Mouse (Mus musculus): ENCODE measurements at regions not wholly inside any gene's neighbourhood (a gene's known extent, or its start where the extent isn't known, plus 50 kb on each side); places are given as distances from the start of the nearest gene placed in this dataset.

- no peaks in the 10 kb centered on the region for H3K27me3 ChIP-seq (ENCODE audit: control insufficient read depth, insufficient read depth, low read length)
- H3K4me3 ChIP-seq (ENCODE audit: low read length): no peak overlapping the region
- H3K9ac ChIP-seq (ENCODE audit: low read length): no peak overlapping the region
- H3K4me1 ChIP-seq (ENCODE audit: control insufficient read depth, insufficient read depth, low read length): peaks cover 36% of the 10 kb centered on the region
- no peak overlapping the region for H3K4me2 ChIP-seq (ENCODE audit: low read depth, low read length)
- peak overlapping the region; percentile 52 for H3K27ac ChIP-seq (ENCODE audit: low read length)
- H3K36me3 ChIP-seq (ENCODE audit: control insufficient read depth, insufficient read depth): no peaks in the 10 kb centered on the region
- ATAC-seq (replicated peaks; ENCODE audit: extremely low read depth, insufficient read depth, low FRiP score): peak; percentile 64
- WGBS: 53% methylated on average over 6 of the region's 6 CpGs
- H3K9me3 ChIP-seq (replicated peaks; ENCODE audit: control insufficient read depth, low read length): no peaks in the 10 kb centered on the region
These were observed 171.8 kb upstream of the Ubr2 start for GRCm38 (mm10) chr17:47182118-47182517.

DNA sequence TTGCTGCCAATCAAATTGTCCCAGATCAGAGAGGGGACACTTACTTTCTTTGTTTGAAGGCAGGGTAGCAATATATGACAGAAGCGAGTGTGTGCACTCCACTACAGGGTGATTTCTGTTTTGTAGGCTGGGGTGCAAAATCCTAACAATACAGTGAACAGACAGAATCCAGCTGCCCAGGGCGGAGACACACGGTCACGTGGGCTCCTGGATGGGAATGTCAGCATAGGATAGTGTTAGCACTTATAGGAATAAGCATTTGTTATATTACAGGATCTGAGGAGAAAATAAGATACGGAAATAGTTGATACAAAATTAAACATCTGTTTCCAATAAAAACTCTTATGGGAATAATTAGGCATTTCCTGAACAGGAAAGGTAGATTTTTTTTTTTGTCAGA lies 169.1 kb upstream of the Ubr2 start:
- no peak overlapping the region for H3K9ac ChIP-seq (ENCODE audit: low read length)
- 56% methylated on average over 5 of the region's 5 CpGs for WGBS
- H3K27me3 ChIP-seq (ENCODE audit: control insufficient read depth, insufficient read depth, low read length): no peaks in the 10 kb centered on the region
- H3K27ac ChIP-seq (ENCODE audit: low read length): no peak overlapping the region
- no peak overlapping the region for H3K4me3 ChIP-seq (ENCODE audit: low read length)
- peaks cover 31% of the 10 kb centered on the region for H3K4me1 ChIP-seq (ENCODE audit: control insufficient read depth, insufficient read depth, low read length)
- no peaks in the 10 kb centered on the region for H3K9me3 ChIP-seq (replicated peaks; ENCODE audit: control insufficient read depth, low read length)
- ATAC-seq (replicated peaks; ENCODE audit: extremely low read depth, insufficient read depth, low FRiP score): no peak
- H3K36me3 ChIP-seq (ENCODE audit: control insufficient read depth, insufficient read depth): no peaks in the 10 kb centered on the region
- peak overlapping the region; percentile 4; the same call in 1 of the 2 replicates for H3K4me2 ChIP-seq (ENCODE audit: low read depth, low read length)

DNA sequence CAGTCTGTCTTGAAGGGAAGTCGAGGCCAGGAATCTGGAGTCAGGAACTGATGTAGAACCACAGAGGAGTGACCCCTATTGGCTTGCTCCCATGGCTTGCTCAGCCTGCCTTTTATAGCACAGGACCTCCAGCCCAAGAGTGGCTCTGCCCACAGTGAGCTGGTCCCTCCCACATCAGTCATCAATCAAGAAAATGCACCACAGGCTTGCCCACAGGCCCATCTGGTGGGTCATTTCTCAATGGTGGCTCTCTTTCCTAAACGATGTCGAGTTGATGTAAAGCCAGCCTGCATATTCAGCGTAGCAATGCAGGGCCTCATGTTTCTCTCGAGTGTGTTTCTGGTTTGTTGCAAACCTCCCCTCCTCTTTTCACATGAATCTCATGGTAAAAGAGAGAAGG lies 168.3 kb upstream of the Ubr2 start:
- Histone ChIP-seq H3K9ac (ENCODE audit: low read length) (no peak overlapping the region), H3K9me3 (replicated peaks; ENCODE audit: control insufficient read depth, low read length) (no peaks in the 10 kb centered on the region), H3K4me1 (ENCODE audit: control insufficient read depth, insufficient read depth, low read length) (peaks cover 31% of the 10 kb centered on the region), H3K36me3 (ENCODE audit: control insufficient read depth, insufficient read depth) (no peaks in the 10 kb centered on the region), H3K27me3 (ENCODE audit: control insufficient read depth, insufficient read depth, low read length) (no peaks in the 10 kb centered on the region), H3K27ac (ENCODE audit: low read length) (peak overlapping the region; percentile 25; the same call in 1 of the 2 replicates), H3K4me3 (ENCODE audit: low read length) (no peak overlapping the region), H3K4me2 (ENCODE audit: low read depth, low read length) (no peak overlapping the region)
- ATAC-seq (replicated peaks; ENCODE audit: extremely low read depth, insufficient read depth, low FRiP score): no peak
- 61% methylated on average over 5 of the region's 5 CpGs for WGBS

DNA sequence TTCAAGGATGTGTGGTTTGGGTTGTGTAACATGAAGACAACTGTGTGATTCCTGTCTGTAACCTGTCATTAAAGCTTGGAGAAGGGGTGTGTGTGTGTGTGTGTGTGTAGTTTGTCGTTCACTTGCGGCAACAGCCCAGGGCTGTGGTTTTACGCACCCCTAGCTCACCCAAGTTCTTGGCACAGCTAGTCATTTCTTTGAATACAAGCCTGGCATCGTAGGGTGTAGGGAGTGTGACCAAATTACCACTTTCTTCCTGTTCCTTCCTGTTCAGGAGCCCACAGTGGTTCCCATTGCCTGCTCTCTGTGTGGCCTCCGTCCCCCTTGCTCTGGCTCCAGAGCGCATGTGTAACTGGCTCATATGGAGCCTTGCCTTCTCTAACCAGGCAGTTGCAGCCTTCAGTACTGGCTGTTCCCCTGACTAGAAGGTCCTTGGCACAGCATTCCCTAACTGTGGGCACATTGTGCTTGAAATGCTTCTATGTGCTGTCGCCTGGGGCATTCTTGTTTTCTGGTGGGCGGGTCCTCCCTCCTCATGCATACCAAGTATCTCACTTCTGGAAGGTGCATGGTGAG lies 167.4 kb upstream of the Ubr2 start:
- Histone ChIP-seq H3K27me3 (ENCODE audit: control insufficient read depth, insufficient read depth, low read length) (no peaks in the 10 kb centered on the region), H3K27ac (ENCODE audit: low read length) (peak overlapping the region; percentile 38; the same call in 1 of the 2 replicates), H3K4me1 (ENCODE audit: control insufficient read depth, insufficient read depth, low read length) (peaks cover 29% of the 10 kb centered on the region), H3K4me3 (ENCODE audit: low read length) (no peak overlapping the region), H3K36me3 (ENCODE audit: control insufficient read depth, insufficient read depth) (0 out of 2 replicates have a peak, but pooled peaks cover 2% of the 10 kb centered on the region), H3K4me2 (ENCODE audit: low read depth, low read length) (no peak overlapping the region), H3K9ac (ENCODE audit: low read length) (no peak overlapping the region), H3K9me3 (replicated peaks; ENCODE audit: control insufficient read depth, low read length) (no peaks in the 10 kb centered on the region)
- ATAC-seq (replicated peaks; ENCODE audit: extremely low read depth, insufficient read depth, low FRiP score): no peak
- WGBS: 78% methylated on average over 8 of the region's 8 CpGs

DNA sequence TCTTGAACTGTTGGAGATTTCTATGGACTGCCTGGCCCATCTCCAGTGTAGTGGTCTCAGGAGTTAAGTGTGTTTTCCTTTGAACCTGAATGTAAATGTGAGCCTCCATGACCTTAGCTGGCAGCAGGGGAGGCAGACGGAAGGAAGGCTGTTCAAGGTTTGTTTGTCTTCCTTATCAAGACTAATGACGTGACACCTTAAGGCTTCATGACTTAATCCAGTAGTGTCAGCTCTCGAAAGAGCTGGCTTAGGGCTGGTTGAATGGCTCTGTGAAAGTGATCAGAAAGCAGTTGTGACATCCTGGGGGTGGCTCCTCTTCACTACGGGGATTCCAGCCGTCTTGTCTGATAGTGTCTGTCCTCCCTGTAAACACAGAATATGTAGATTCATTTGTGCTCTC lies 166.0 kb upstream of the Ubr2 start:
- Histone ChIP-seq H3K4me2 (ENCODE audit: low read depth, low read length) (no peak overlapping the region), H3K27me3 (ENCODE audit: control insufficient read depth, insufficient read depth, low read length) (no peaks in the 10 kb centered on the region), H3K9ac (ENCODE audit: low read length) (no peak overlapping the region), H3K4me1 (ENCODE audit: control insufficient read depth, insufficient read depth, low read length) (peaks cover 21% of the 10 kb centered on the region), H3K4me3 (ENCODE audit: low read length) (no peak overlapping the region), H3K36me3 (ENCODE audit: control insufficient read depth, insufficient read depth) (0 out of 2 replicates have a peak, but pooled peaks cover 2% of the 10 kb centered on the region), H3K27ac (ENCODE audit: low read length) (no peak overlapping the region), H3K9me3 (replicated peaks; ENCODE audit: control insufficient read depth, low read length) (no peaks in the 10 kb centered on the region)
- 38% methylated on average over 5 of the region's 5 CpGs for WGBS
- ATAC-seq (replicated peaks; ENCODE audit: extremely low read depth, insufficient read depth, low FRiP score): no peak

DNA sequence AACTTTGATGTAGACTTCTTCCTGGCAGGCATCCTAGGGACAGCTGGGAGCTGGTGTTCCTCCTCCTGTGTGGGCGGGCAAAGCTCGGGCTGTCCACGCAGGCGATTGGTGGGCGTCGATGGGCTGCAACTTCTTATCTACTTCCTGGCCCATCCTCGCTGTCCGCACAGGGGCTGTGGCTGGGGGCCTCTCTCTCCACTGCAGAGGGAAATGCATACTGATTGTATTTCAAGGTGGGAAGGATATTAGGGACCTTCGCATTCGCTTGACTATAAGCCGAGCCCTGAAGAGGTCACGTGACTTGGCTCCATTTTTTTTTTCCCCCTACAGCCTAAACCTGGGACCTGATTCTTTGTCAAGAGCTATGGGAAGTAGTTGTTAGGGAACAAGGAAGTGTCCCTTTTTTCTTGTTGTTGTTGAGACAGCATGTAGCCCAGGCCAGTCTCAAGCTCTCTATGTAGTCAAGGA lies 164.4 kb upstream of the Ubr2 start:
- WGBS: 10% methylated on average over 12 of the region's 12 CpGs
- peak; percentile 92 for ATAC-seq (replicated peaks; ENCODE audit: extremely low read depth, insufficient read depth, low FRiP score)
- no peaks in the 10 kb centered on the region for H3K9me3 ChIP-seq (replicated peaks; ENCODE audit: control insufficient read depth, low read length)
- H3K4me1 ChIP-seq (ENCODE audit: control insufficient read depth, insufficient read depth, low read length): peaks cover 20% of the 10 kb centered on the region
- H3K27ac ChIP-seq (ENCODE audit: low read length): peak overlapping the region; percentile 77
- peak overlapping the region; percentile 55 for H3K9ac ChIP-seq (ENCODE audit: low read length)
- H3K4me3 ChIP-seq (ENCODE audit: low read length): peak overlapping the region; percentile 55
- 0 out of 2 replicates have a peak, but pooled peaks cover 2% of the 10 kb centered on the region for H3K36me3 ChIP-seq (ENCODE audit: control insufficient read depth, insufficient read depth)
- H3K4me2 ChIP-seq (ENCODE audit: low read depth, low read length): peak overlapping the region; percentile 59
- no peaks in the 10 kb centered on the region for H3K27me3 ChIP-seq (ENCODE audit: control insufficient read depth, insufficient read depth, low read length)

GRCm38 (mm10) chr17:47171801-47172200 lies 161.4 kb upstream of the Ubr2 start:
- no peak for ATAC-seq (replicated peaks; ENCODE audit: extremely low read depth, insufficient read depth, low FRiP score)
- no peaks in the 10 kb centered on the region for H3K9me3 ChIP-seq (replicated peaks; ENCODE audit: control insufficient read depth, low read length)
- no peak overlapping the region for H3K9ac ChIP-seq (ENCODE audit: low read length)
- H3K27ac ChIP-seq (ENCODE audit: low read length): no peak overlapping the region
- H3K4me1 ChIP-seq (ENCODE audit: control insufficient read depth, insufficient read depth, low read length): peaks cover 20% of the 10 kb centered on the region
- no peak overlapping the region for H3K4me3 ChIP-seq (ENCODE audit: low read length)
- H3K4me2 ChIP-seq (ENCODE audit: low read depth, low read length): no peak overlapping the region
- no peaks in the 10 kb centered on the region for H3K27me3 ChIP-seq (ENCODE audit: control insufficient read depth, insufficient read depth, low read length)
- 87% methylated on average over 5 of the region's 5 CpGs for WGBS
- 0 out of 2 replicates have a peak, but pooled peaks cover 2% of the 10 kb centered on the region for H3K36me3 ChIP-seq (ENCODE audit: control insufficient read depth, insufficient read depth)

DNA sequence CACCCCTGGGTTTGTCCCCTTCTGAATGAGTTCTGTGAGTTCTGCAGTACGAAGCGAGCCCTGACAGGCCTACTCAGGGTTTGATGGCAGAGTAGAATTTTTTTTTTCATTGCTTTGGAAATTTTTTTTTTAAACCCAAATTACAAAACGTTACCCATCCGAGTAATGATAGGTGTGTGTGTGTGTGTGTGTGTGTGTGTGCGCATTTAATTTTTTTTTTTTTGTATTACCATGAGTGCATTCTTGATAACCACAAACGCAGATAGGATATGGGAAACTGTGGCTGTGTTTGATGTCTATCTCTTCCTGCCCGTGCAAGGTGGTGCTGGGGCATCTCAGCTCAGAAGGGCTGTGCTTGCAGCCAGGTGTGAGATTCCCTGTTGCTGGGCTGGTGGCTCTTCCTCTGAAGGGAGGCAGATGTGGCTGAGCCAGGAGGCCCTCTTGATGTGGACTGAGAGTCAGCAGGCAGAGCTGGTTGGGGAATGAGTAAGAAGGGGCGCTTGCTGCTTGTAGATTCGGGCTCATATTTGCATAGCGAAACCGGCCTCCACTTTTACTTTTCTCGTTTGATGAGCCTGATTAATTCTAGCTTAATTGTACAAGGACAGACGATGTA lies 160.7 kb upstream of the Ubr2 start:
- Histone ChIP-seq H3K4me2 (ENCODE audit: low read depth, low read length) (no peak overlapping the region), H3K4me3 (ENCODE audit: low read length) (no peak overlapping the region), H3K9ac (ENCODE audit: low read length) (no peak overlapping the region), H3K27ac (ENCODE audit: low read length) (no peak overlapping the region), H3K9me3 (replicated peaks; ENCODE audit: control insufficient read depth, low read length) (no peaks in the 10 kb centered on the region), H3K4me1 (ENCODE audit: control insufficient read depth, insufficient read depth, low read length) (peaks cover 21% of the 10 kb centered on the region), H3K27me3 (ENCODE audit: control insufficient read depth, insufficient read depth, low read length) (no peaks in the 10 kb centered on the region), H3K36me3 (ENCODE audit: control insufficient read depth, insufficient read depth) (0 out of 2 replicates have a peak, but pooled peaks cover 2% of the 10 kb centered on the region)
- 77% methylated on average over 13 of the region's 13 CpGs for WGBS
- ATAC-seq (replicated peaks; ENCODE audit: extremely low read depth, insufficient read depth, low FRiP score): no peak

- H3K27ac ChIP-seq (ENCODE audit: low read length): no peak overlapping the region
These were observed 157.7 kb upstream of the Ubr2 start for GRCm38 (mm10) chr17:47168105-47168504.

More at GRCm38 (mm10) chr17:47168105-47168504, 157.7 kb upstream of the Ubr2 start:
- H3K27me3 ChIP-seq (ENCODE audit: control insufficient read depth, insufficient read depth, low read length): no peaks in the 10 kb centered on the region
- peak; percentile 56; the same call in 1 of the 2 replicates for ATAC-seq (replicated peaks; ENCODE audit: extremely low read depth, insufficient read depth, low FRiP score)
- no peak overlapping the region for H3K4me3 ChIP-seq (ENCODE audit: low read length)
- no peaks in the 10 kb centered on the region for H3K9me3 ChIP-seq (replicated peaks; ENCODE audit: control insufficient read depth, low read length)
- H3K36me3 ChIP-seq (ENCODE audit: control insufficient read depth, insufficient read depth): no peaks in the 10 kb centered on the region
- H3K4me1 ChIP-seq (ENCODE audit: control insufficient read depth, insufficient read depth, low read length): peaks cover 29% of the 10 kb centered on the region
- no peak overlapping the region for H3K9ac ChIP-seq (ENCODE audit: low read length)
- WGBS: 34% methylated on average over 8 of the region's 8 CpGs
- H3K4me2 ChIP-seq (ENCODE audit: low read depth, low read length): no peak overlapping the region; the same call in 1 of the 2 replicates
